Mouse (Mus musculus): Measurements from ENCODE around the gene Kctd11.

DNA sequence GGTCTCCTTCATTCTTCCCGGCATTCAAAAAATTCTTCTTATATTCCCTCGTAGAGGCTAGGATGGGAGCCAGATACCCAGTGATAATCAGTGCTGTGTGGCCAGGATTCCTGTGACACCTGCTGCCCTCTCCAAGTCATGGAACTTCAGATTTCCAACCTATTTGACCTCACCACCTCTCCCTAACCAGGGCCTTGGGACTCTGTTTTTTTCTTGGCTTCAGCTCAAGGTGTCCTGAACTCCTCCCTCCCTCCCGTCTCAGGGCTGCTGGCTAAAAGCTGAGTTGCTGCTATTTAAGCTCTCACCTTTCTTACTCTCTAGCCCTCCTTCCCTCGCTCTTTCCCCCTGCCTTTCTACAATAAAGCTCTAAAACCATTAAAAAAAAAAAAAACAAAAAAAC lies 18.7 kb upstream of the Kctd11 start:
- TF ChIP-seq CTCF (IDR thresholded peaks at IDR 0.05; ENCODE audit: low read depth, low read length) (no peak), POLR2A (IDR thresholded peaks at IDR 0.05; ENCODE audit: extremely low read depth, insufficient read depth, low read length) (no peak)

All from liver, adult 2 months (tissue).